Mouse (Mus musculus) limb, embryonic 15.5 days (tissue): ENCODE data around the gene Gm21962. TPM values are rescaled to one million over a fixed set of nuclear protein-coding genes. Genes with fewer than 3 reads are reported as not detected.

Experiments
- microRNA-seq: library from miRNA; unstranded; fragments of <30 nt; microRNA quantifications from one replicate; pipeline ENCODE4, GENCODE M21; 2016
- polyA plus RNA-seq: library from polyadenylated mRNA; unstranded; fragments of >200 nt; fragmentation: Nextera tagmentation; extraction: Ambion mirVana; gene quantifications from 2 replicates; pipeline ENCODE4 v1.2.1, GENCODE M21; 2015

Gene Gm21962
- polyA plus RNA-seq, 1 experiment from 2014 or later: not detected

Small RNA genes within 50 kb of the gene (microRNA-seq; reads per million reads assigned to microRNA genes)
- not detected for gene Gm22468

Other genes with a start within 250 kb of the Gm21962 start
- gene Ddit4l, start 49.9 kb upstream of the Gm21962 start, polyA plus RNA-seq: 13.8 and 18.0 TPM in 2 replicates
- gene H2afz, start 193.0 kb downstream of the Gm21962 start, polyA plus RNA-seq: 1,142 and 1,223 TPM in 2 replicates
- gene Dnajb14, start 196.2 kb downstream of the Gm21962 start, polyA plus RNA-seq: 11.1 and 11.6 TPM in 2 replicates
- gene Lamtor3, start 247.0 kb downstream of the Gm21962 start, polyA plus RNA-seq: 116 TPM in 2 replicates